Mouse (Mus musculus): Measurements from ENCODE around the gene Fry.

The Fry gene

GRCm38 (mm10) chr5:150130144-150130543 lies 11.7 kb downstream of the Fry start:
- no peak for DNase-seq

GRCm38 (mm10) chr5:150131166-150131565 lies 12.7 kb downstream of the Fry start:
- no peak for DNase-seq

- no peak for DNase-seq
These were observed 16.2 kb downstream of the Fry start for GRCm38 (mm10) chr5:150134651-150135050.

- no peak for DNase-seq
These were observed 17.1 kb downstream of the Fry start for GRCm38 (mm10) chr5:150135529-150135928.

GRCm38 (mm10) chr5:150137772-150138451 lies 19.5 kb downstream of the Fry start:
- no peak for DNase-seq

- DNase-seq = no peak
These were observed 22.1 kb downstream of the Fry start for GRCm38 (mm10) chr5:150140513-150140912.

- DNase-seq = no peak
These were observed 27.5 kb downstream of the Fry start for GRCm38 (mm10) chr5:150145967-150146366.

- DNase-seq = no peak
These were observed 28.2 kb downstream of the Fry start for GRCm38 (mm10) chr5:150146612-150147011.

GRCm38 (mm10) chr5:150149725-150150124 lies 31.3 kb downstream of the Fry start:
- DNase-seq = no peak

GRCm38 (mm10) chr5:150150986-150151385 lies 32.5 kb downstream of the Fry start:
- DNase-seq = no peak

GRCm38 (mm10) chr5:150152071-150152879 lies 33.8 kb downstream of the Fry start:
- peak; percentile 57 to 65 for DNase-seq

- peak; percentile 49 to 50 for DNase-seq
These were observed 34.4 kb downstream of the Fry start for GRCm38 (mm10) chr5:150152880-150153281.

GRCm38 (mm10) chr5:150155388-150155787 lies 36.9 kb downstream of the Fry start:
- DNase-seq = no peak

GRCm38 (mm10) chr5:150156063-150156786 lies 37.8 kb downstream of the Fry start:
- DNase-seq = peak; percentile 44 to 54

- peak; percentile 39 to 63 for DNase-seq
These were observed 39.2 kb downstream of the Fry start for GRCm38 (mm10) chr5:150157682-150158081.

- DNase-seq = no peak
These were observed 40.7 kb downstream of the Fry start for GRCm38 (mm10) chr5:150159151-150159550.

GRCm38 (mm10) chr5:150161193-150161592 lies 42.7 kb downstream of the Fry start:
- peak in 1 of 2 experiments; percentile 34 for DNase-seq

- no peak for DNase-seq
These were observed 43.5 kb downstream of the Fry start for GRCm38 (mm10) chr5:150161898-150162297.

GRCm38 (mm10) chr5:150164671-150165070 lies 46.2 kb downstream of the Fry start:
- DNase-seq = no peak

GRCm38 (mm10) chr5:150166811-150167210 lies 48.4 kb downstream of the Fry start:
- DNase-seq = no peak

- DNase-seq = no peak
These were observed 48.8 kb downstream of the Fry start for GRCm38 (mm10) chr5:150167287-150167686.

- peak; percentile 75 to 87 for DNase-seq
These were observed 50.3 kb downstream of the Fry start for GRCm38 (mm10) chr5:150168712-150169111.

- DNase-seq = no peak
These were observed 53.1 kb downstream of the Fry start for GRCm38 (mm10) chr5:150171562-150171961.
